Mouse (Mus musculus) CH12.LX (cell line): ENCODE data around the gene Zdhhc13. TPM values are rescaled to one million over a fixed set of nuclear protein-coding genes. Genes with fewer than 3 reads are reported as not detected.

Experiments
- DNase-seq: peaks from one replicate; pipeline ENCODE4 v3.0.0-alpha.2; 2013; ENCODE audit errors: extremely low read depth
- H3K27ac ChIP-seq: 2 replicates; pipeline ENCODE4 v1.5.1; 2012; ENCODE audit warnings: low read depth, mild to moderate bottlenecking, control low read depth, moderate library complexity; ENCODE audit not compliant: insufficient read depth
- H3K27me3 ChIP-seq: replicated peaks from 2 replicates; pipeline ENCODE3; 2012; ENCODE audit warnings: inconsistent platforms
- H3K36me3 ChIP-seq, 2 experiments: replicated peaks in 1 of 2; 2 replicates each; pipeline versions ENCODE3 to v1.6.1; 2012; ENCODE audit warnings: inconsistent platforms in 1 of 2, low read length in 1 of 2, mild to moderate bottlenecking in 1 of 2, mixed read lengths in 1 of 2, moderate library complexity in 1 of 2; ENCODE audit not compliant: control insufficient read depth in 1 of 2, insufficient read depth in 1 of 2
- H3K4me1 ChIP-seq, 2 experiments: 2 replicates each; pipeline ENCODE4 v1.6.1; 2012; ENCODE audit warnings: inconsistent platforms in 1 of 2, moderate library complexity in 1 of 2; ENCODE audit not compliant: insufficient read depth in 2 of 2, control insufficient read depth in 1 of 2
- H3K4me2 ChIP-seq: 2 replicates; pipeline ENCODE4 v1.6.1; 2012; ENCODE audit warnings: low read depth, mild to moderate bottlenecking, control low read depth; ENCODE audit not compliant: poor library complexity, insufficient read depth, severe bottlenecking
- H3K4me3 ChIP-seq, 3 experiments: fragments of 150-350 bp in 1 of 3; sonication (generic) in 1 of 3; replicated peaks in 1 of 3; 2 replicates each; pipeline versions ENCODE3 to v1.5.1; 2011 to 2012; ENCODE audit warnings: low read depth in 2 of 3, low read length in 2 of 3, mild to moderate bottlenecking in 2 of 3, moderate library complexity in 2 of 3, control low read depth in 1 of 3, improper control_type of control experiment in 1 of 3, inconsistent platforms in 1 of 3, mixed read lengths in 1 of 3; ENCODE audit not compliant: poor library complexity in 1 of 3
- H3K79me2 ChIP-seq: replicated peaks from 2 replicates; pipeline ENCODE4 v1.6.1; 2012; ENCODE audit warnings: mild to moderate bottlenecking, moderate library complexity; ENCODE audit not compliant: control insufficient read depth, poor library complexity, insufficient read depth, severe bottlenecking; ENCODE audit errors: extremely low read depth
- H3K9ac ChIP-seq: 2 replicates; pipeline ENCODE4 v1.6.1; 2012; ENCODE audit warnings: low read depth, mild to moderate bottlenecking, control low read depth, moderate library complexity; ENCODE audit not compliant: insufficient read depth
- H3K9me3 ChIP-seq: replicated peaks from 2 replicates; pipeline ENCODE3; 2012; ENCODE audit warnings: low read length, inconsistent platforms, mixed read lengths
- GABPA ChIP-seq: IDR thresholded peaks from 2 replicates; pipeline ENCODE4 v1.6.1; 2012; ENCODE audit warnings: low read depth, low read length, improper control_type of control experiment, inconsistent platforms; ENCODE audit not compliant: insufficient replicate concordance
- IRF4 ChIP-seq: IDR thresholded peaks from 2 replicates; pipeline ENCODE4 v1.6.1; 2014; ENCODE audit warnings: low read depth, mild to moderate bottlenecking, inconsistent platforms, low read length, improper control_type of control experiment
- JUND ChIP-seq: conservative IDR thresholded peaks from 2 replicates; pipeline ENCODE4 v1.6.1; 2011; ENCODE audit warnings: low read depth, low read length, improper control_type of control experiment
- MAFK ChIP-seq: IDR thresholded peaks from 2 replicates; pipeline ENCODE4 v1.6.1; 2011; ENCODE audit warnings: low read length, improper control_type of control experiment; ENCODE audit not compliant: insufficient replicate concordance
- MAX ChIP-seq: IDR thresholded peaks from 2 replicates; pipeline ENCODE4 v1.6.1; 2011; ENCODE audit warnings: low read length, improper control_type of control experiment
- MAZ ChIP-seq: IDR thresholded peaks from 2 replicates; pipeline ENCODE4 v1.6.1; 2012; ENCODE audit warnings: low read depth, mild to moderate bottlenecking, inconsistent platforms, low read length, improper control_type of control experiment, moderate library complexity
- MEF2A ChIP-seq: IDR thresholded peaks from 2 replicates; pipeline ENCODE4 v1.6.1; 2014; ENCODE audit warnings: low read depth, mild to moderate bottlenecking, inconsistent platforms, low read length, improper control_type of control experiment, borderline replicate concordance
- MXI1 ChIP-seq: IDR thresholded peaks from 2 replicates; pipeline ENCODE4 v1.6.1; 2011; ENCODE audit warnings: mild to moderate bottlenecking, low read depth, low read length, improper control_type of control experiment
- MYC ChIP-seq: IDR thresholded peaks from 2 replicates; pipeline ENCODE4 v1.6.1; 2011; ENCODE audit warnings: low read depth, mild to moderate bottlenecking, improper control_type of control experiment, low read length
- NELFE ChIP-seq: IDR thresholded peaks from 2 replicates; pipeline ENCODE4 v1.6.1; 2011; ENCODE audit warnings: low read depth, low read length, improper control_type of control experiment
- POLR2A ChIP-seq: IDR thresholded peaks from 2 replicates; pipeline ENCODE4 v1.6.1; 2011; ENCODE audit warnings: low read depth, mild to moderate bottlenecking, improper control_type of control experiment, low read length
- RCOR1 ChIP-seq: conservative IDR thresholded peaks from 2 replicates; pipeline ENCODE4 v1.6.1; 2012; ENCODE audit warnings: low read depth, mild to moderate bottlenecking, inconsistent platforms, low read length, improper control_type of control experiment
- SIN3A ChIP-seq: IDR thresholded peaks from 2 replicates; pipeline ENCODE4 v1.6.1; 2012; ENCODE audit warnings: low read length, improper control_type of control experiment, inconsistent platforms
- TBP ChIP-seq: conservative IDR thresholded peaks from 2 replicates; pipeline ENCODE4 v1.6.1; 2011; ENCODE audit warnings: low read depth, low read length, improper control_type of control experiment
- TCF12 ChIP-seq: IDR thresholded peaks from 2 replicates; pipeline ENCODE4 v1.6.1; 2014; ENCODE audit warnings: low read depth, mild to moderate bottlenecking, inconsistent platforms, low read length, improper control_type of control experiment
- USF1 ChIP-seq: IDR thresholded peaks from 2 replicates; pipeline ENCODE4 v1.6.1; 2014; ENCODE audit warnings: low read depth, mild to moderate bottlenecking, inconsistent platforms, low read length, improper control_type of control experiment
- ZC3H11A ChIP-seq: IDR thresholded peaks from 2 replicates; pipeline ENCODE4 v1.6.1; 2012; ENCODE audit warnings: low read depth, mild to moderate bottlenecking, inconsistent platforms, low read length, improper control_type of control experiment
- ZKSCAN1 ChIP-seq: IDR thresholded peaks from 2 replicates; pipeline ENCODE4 v1.6.1; 2012; ENCODE audit warnings: low read depth, inconsistent platforms, low read length, improper control_type of control experiment, borderline replicate concordance
- ZMIZ1 ChIP-seq: IDR thresholded peaks from 2 replicates; pipeline ENCODE4 v1.6.1; 2012; ENCODE audit warnings: low read depth, mild to moderate bottlenecking, inconsistent platforms, low read length, improper control_type of control experiment
- ZNF384 ChIP-seq: IDR thresholded peaks from 2 replicates; pipeline ENCODE4 v1.6.1; 2012; ENCODE audit warnings: low read depth, low read length, improper control_type of control experiment, inconsistent platforms
- dilution Hi-C: fragments of 300-500 bp; cut with MboI; formaldehyde crosslinking; loops from 2 replicates; pipeline ENCODE4 v1.14.3; 2020; ENCODE audit warnings: low sequenced_read_pairs; ENCODE audit not compliant: extremely low pct_unique_long_range_greater_than_20kb, extremely low pct_ligation_motif_present
- in situ Hi-C: fragments of 300-500 bp; cut with MboI; formaldehyde crosslinking; loops from 3 replicates; pipeline ENCODE4 v1.14.3; 2019; ENCODE audit warnings: low sequenced_read_pairs, low pct_ligation_motif_present, low pct_unique_long_range_greater_than_20kb, mixed read lengths
- polyA plus RNA-seq: library from polyadenylated mRNA; unstranded; fragments of >175 nt; gene quantifications from 2 replicates; pipeline ENCODE4 v1.2.1, GENCODE M21; 2012; ENCODE audit warnings: low read depth; ENCODE audit not compliant: insufficient read length
- total RNA-seq, 2 experiments: library from RNA; depleted of rRNA; stranded (reverse); fragments of 300-350 nt in 1 of 2; fragments of >200 nt in 1 of 2; gene quantifications; 2 replicates each; pipeline ENCODE4 v1.2.3; 2012 to 2014

The Zdhhc13 gene
- total and polyA plus RNA-seq, 3 experiments: 19.9 to 74.3 (median 32.3) TPM

DNA sequence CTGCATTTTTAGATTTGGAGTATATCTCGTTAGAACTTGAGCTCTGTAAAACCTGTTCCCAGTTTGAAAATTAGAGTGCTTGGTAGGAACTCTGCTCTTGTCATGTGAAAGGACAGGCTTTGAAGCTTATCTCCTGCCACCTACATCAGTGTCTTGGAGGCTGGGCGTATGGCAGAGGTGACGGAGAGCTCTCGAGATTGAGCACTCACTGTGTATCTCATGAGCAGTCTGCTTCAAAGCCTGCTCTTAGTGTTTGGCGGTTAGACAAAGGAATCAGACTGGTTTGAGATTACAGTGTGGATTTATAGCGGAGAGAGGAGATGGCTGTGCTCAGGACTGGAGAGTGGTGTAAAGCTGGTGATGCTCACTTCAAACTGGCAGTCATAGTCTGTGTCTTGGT is 36.4 kb downstream of the Zdhhc13 start:
- no peak overlapping the region for H3K27ac ChIP-seq
- dilution Hi-C loops: no loop called here
- H3K9ac ChIP-seq: no peak overlapping the region
- H3K79me2 ChIP-seq: no peaks in the 10 kb centered on the region
- no peak overlapping the region for H3K4me3 ChIP-seq
- H3K36me3 ChIP-seq: peaks cover 31 to 77% of the 10 kb centered on the region in 2 experiments
- H3K4me1 ChIP-seq: peaks cover 0 to 5% of the 10 kb centered on the region in 2 experiments; a peak in 1 of 4 replicates
- no peaks in the 10 kb centered on the region for H3K9me3 ChIP-seq
- H3K27me3 ChIP-seq: no peaks in the 10 kb centered on the region
- DNase-seq: no peak
- in situ Hi-C loops: no loop called here
- TF ChIP-seq TCF12 (no peak), SIN3A (no peak), RCOR1 (no peak), IRF4 (no peak), ZKSCAN1 (no peak), ZMIZ1 (no peak), TBP (no peak), MXI1 (no peak), NELFE (no peak), ZNF384 (no peak), MAZ (no peak), ZC3H11A (no peak), MAX (no peak), USF1 (no peak), MYC (no peak), MEF2A (no peak), POLR2A (no peak)
- H3K4me2 ChIP-seq: no peak overlapping the region

GRCm38 (mm10) chr7:48829177-48829910 is 40.5 kb downstream of the Zdhhc13 start:
- H3K4me3 ChIP-seq: no peak overlapping the region
- DNase-seq: peak; percentile 27
- H3K27me3 ChIP-seq: no peaks in the 10 kb centered on the region
- peaks cover 20 to 35% of the 10 kb centered on the region in 2 experiments for H3K36me3 ChIP-seq
- H3K4me2 ChIP-seq: no peak overlapping the region
- no peaks in the 10 kb centered on the region for H3K79me2 ChIP-seq
- H3K9me3 ChIP-seq: no peaks in the 10 kb centered on the region
- H3K4me1 ChIP-seq: peaks cover 9 to 29% of the 10 kb centered on the region in 2 experiments
- no peak overlapping the region for H3K27ac ChIP-seq
- in situ Hi-C loops (no loop called here), dilution Hi-C loops (no loop called here)
- TF ChIP-seq GABPA (no peak), JUND (no peak), RCOR1 (no peak), TCF12 (no peak), MAFK (no peak)
- no peak overlapping the region for H3K9ac ChIP-seq
